Mouse (Mus musculus): Measurements from ENCODE around the gene Smg6. TPM values are rescaled to one million over a fixed set of nuclear protein-coding genes. Genes with fewer than 3 reads are reported as not detected.

Gene Smg6
- total RNA-seq, 2 experiments from 2014 or later, result 11.9 to 12.4 TPM

DNA sequence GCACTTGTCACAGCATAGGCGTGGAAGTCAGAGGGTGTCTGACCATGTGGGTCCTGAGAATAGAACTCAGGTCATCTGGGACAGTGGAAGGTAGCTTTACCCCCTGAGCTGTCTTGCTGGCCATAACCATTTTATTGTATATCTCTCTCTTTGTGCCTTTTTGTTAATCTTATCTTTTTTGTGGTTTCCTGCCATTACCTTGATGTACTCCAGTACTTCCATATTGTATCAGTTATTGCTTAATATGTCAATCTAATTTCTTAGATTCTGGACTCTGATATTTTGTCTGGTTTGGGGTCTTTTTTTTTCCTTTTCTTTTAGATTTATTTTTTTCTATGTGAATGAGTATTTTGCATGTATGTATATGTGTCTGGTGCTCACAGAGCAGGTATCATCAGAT lies 138.6 kb downstream of the Smg6 start:
- Histone ChIP-seq H3K4me3 (no peak overlapping the region), H3K27ac (no peak overlapping the region)
- no peak for DNase-seq
- intact Hi-C loops (cut with DNase I), result no loop called here
- no peak for TF ChIP-seq CTCF (IDR thresholded peaks at IDR 0.05)

- no peak for DNase-seq
- no peak for TF ChIP-seq CTCF (IDR thresholded peaks at IDR 0.05)
- Histone ChIP-seq H3K27ac (no peak overlapping the region), H3K4me3 (no peak overlapping the region)
- intact Hi-C loops (cut with DNase I), result no loop called here
Observed at GRCm38 (mm10) chr11:75071352-75071751, 145.7 kb downstream of the Smg6 start.

DNA sequence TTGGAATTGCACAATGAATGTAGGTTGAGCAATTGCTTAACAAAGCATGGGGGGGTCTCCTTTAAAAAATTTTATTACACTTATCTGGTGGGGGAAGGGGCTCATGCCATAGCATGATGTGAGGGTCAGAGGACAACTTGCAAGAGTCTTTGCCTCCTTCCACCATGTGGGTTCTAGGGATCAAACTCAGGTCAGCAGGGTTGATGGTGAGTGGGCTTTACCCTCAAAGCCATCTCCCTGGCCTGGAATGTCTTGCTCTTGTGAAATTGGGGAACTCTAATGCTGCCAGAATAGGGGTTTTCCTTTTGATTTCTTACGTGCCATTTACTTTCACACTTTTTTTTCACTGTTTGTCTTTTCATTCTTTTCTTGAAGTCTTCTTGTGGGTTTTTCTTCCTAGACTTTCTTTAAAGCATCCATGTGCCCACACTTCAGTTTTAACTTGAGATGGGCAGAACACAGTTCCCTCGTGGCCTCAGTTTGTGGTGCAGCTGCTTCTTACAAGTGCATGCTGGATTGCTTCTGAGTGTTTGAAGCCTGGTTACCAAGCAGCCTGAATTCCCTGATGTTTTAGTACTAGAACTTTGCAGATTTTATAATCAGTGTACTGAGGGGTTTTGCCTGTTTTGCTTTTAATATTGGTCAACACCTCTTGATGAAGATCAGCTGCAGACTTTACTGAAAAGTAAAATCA lies 147.5 kb downstream of the Smg6 start:
- no peak for DNase-seq
- TF ChIP-seq CTCF (IDR thresholded peaks at IDR 0.05), result no peak
- Histone ChIP-seq H3K27ac (peak overlapping the region; percentile 71), H3K4me3 (no peak overlapping the region)
- intact Hi-C loops (cut with DNase I), result no loop called here

GRCm38 (mm10) chr11:75073696-75074095 lies 148.1 kb downstream of the Smg6 start:
- peak overlapping the region; percentile 71 for H3K27ac ChIP-seq
- no peak for DNase-seq
- intact Hi-C loops (cut with DNase I), result no loop called here
- TF ChIP-seq CTCF (IDR thresholded peaks at IDR 0.05), result no peak
- no peak overlapping the region for H3K4me3 ChIP-seq

DNA sequence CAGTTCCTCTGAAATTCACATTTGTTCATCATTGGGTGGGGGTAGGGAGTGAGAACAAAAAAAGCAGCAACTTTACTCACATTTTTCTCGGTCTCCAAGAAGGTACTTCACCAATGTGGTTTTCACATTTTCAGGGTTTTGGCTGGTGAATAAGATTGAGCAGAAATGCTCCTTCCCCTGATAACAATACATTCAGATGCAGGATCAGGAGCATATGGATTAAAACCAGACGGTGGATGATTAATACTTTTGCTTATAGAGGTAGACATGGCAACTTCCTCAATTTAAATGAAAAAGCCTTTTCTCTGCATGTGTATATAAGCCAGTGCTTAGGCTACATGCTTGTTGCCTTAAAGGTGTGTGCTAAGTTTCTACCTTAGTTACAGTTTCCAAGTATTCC lies 148.9 kb downstream of the Smg6 start:
- no peak for DNase-seq
- TF ChIP-seq CTCF (IDR thresholded peaks at IDR 0.05), result no peak
- intact Hi-C loops (cut with DNase I), result no loop called here
- Histone ChIP-seq H3K4me3 (no peak overlapping the region), H3K27ac (peak overlapping the region; percentile 71)

- DNase-seq, result no peak
- Histone ChIP-seq H3K27ac (peak overlapping the region; percentile 38; the same call in 1 of the 2 replicates), H3K4me3 (no peak overlapping the region)
- intact Hi-C loops (cut with DNase I), result no loop called here
- TF ChIP-seq CTCF (IDR thresholded peaks at IDR 0.05), result no peak
Observed at GRCm38 (mm10) chr11:75078616-75079015, 153.0 kb downstream of the Smg6 start.

- no peak for TF ChIP-seq CTCF (IDR thresholded peaks at IDR 0.05)
- intact Hi-C loops (cut with DNase I), result no loop called here
- no peak for DNase-seq
- Histone ChIP-seq H3K4me3 (no peak overlapping the region), H3K27ac (no peak overlapping the region)
Observed at GRCm38 (mm10) chr11:75083031-75083430, 157.4 kb downstream of the Smg6 start.

- H3K27ac ChIP-seq, result no peak overlapping the region
- TF ChIP-seq CTCF (IDR thresholded peaks at IDR 0.05), result no peak
- H3K4me3 ChIP-seq, result no peak overlapping the region
- intact Hi-C loops (cut with DNase I), result no loop called here
- peak; percentile 56 for DNase-seq
Observed at GRCm38 (mm10) chr11:75092159-75092558, 166.5 kb downstream of the Smg6 start.

GRCm38 (mm10) chr11:75092656-75093055 lies 167.0 kb downstream of the Smg6 start:
- peak; percentile 60 for DNase-seq
- Histone ChIP-seq H3K4me3 (no peak overlapping the region), H3K27ac (0 out of 2 replicates have a peak overlapping the region, but pooled peaks have one; percentile 6)
- intact Hi-C loops (cut with DNase I), result no loop called here
- TF ChIP-seq CTCF (IDR thresholded peaks at IDR 0.05), result no peak

DNA sequence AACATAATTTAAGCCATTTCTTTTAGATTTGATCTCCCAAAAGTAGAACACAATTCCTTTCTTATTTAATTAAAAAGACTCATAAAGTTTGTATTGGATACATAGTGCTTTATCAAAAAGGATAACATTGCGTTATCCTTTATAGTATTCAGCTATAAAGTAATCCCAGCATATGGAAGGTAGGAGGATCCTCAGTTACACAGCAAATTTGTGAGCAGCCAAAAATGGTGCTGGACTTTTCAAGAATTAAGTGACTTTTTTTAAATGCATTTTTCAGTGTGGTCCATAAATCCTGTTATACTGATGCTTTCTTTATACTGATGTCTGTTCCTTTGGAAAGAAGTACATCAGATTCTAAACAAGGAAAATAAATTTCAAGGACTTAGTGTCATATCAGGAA lies 169.1 kb downstream of the Smg6 start:
- H3K27ac ChIP-seq, result no peak overlapping the region
- TF ChIP-seq CTCF (IDR thresholded peaks at IDR 0.05), result no peak
- intact Hi-C loops (cut with DNase I), result no loop called here
- DNase-seq, result no peak
- no peak overlapping the region for H3K4me3 ChIP-seq

DNA sequence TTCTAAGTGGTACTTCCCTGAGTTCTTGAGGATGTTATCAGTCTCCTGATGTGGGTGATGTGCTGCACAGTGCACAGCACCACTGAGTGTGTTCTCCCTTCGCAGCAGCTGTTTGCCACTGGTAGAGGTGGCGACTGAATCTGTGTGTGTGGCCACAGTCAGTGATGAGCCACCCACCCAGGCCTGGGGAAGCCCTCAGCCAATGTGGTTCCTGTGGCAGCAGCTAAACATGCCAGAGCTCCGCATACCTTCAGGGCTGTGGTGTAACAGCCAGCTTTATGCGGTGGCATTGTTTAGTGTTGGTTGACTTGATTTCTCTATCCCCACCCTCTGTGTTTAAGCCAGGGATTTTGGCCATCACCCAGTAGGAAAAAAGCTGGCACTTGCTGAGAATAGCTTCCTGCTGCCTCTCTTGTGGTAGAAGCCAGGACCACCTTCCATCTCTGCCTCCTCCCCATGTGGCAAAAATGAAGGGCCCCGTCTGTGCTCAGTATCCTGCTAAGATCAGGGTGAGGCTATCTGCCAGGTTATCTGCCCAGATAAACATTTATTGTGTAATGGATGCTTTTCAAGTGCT lies 177.2 kb downstream of the Smg6 start:
- intact Hi-C loops (cut with DNase I), result no loop called here
- TF ChIP-seq CTCF (IDR thresholded peaks at IDR 0.05), result no peak
- Histone ChIP-seq H3K27ac (peak overlapping the region; percentile 57), H3K4me3 (no peak overlapping the region)
- DNase-seq, result peak; percentile 19

GRCm38 (mm10) chr11:75106614-75107013 lies 181.0 kb downstream of the Smg6 start:
- Histone ChIP-seq H3K27ac (no peak overlapping the region), H3K4me3 (no peak overlapping the region)
- DNase-seq, result no peak
- no peak for TF ChIP-seq CTCF (IDR thresholded peaks at IDR 0.05)
- intact Hi-C loops (cut with DNase I), result no loop called here

- no peak for DNase-seq
- TF ChIP-seq CTCF (IDR thresholded peaks at IDR 0.05), result no peak
- intact Hi-C loops (cut with DNase I), result no loop called here
- no peak overlapping the region for H3K4me3 ChIP-seq
- H3K27ac ChIP-seq, result no peak overlapping the region
Observed at GRCm38 (mm10) chr11:75108909-75109308, 183.3 kb downstream of the Smg6 start.

DNA sequence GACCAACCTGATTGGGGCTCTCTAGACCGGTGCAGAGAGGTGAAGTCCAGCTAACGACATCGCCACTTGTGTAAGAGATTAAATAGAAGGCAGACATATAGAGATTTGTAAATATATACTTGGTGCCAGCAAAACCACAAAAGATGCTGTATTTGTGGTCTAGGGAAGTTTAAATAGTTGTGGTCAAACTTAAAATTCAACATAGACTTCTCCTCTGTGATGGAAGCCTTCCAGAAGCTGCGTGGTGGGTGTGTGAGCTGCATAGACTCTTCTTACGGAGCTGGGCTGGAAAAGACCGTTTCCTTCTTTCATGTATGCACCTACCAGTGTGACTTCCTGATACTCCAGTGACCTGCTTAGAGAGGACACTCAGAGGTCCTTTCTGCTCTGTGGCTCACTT lies 190.8 kb downstream of the Smg6 start:
- DNase-seq, result no peak
- intact Hi-C loops (cut with DNase I), result no loop called here
- Histone ChIP-seq H3K4me3 (no peak overlapping the region), H3K27ac (no peak overlapping the region)
- no peak for TF ChIP-seq CTCF (IDR thresholded peaks at IDR 0.05)

Measured in gastrocnemius, adult 2 months (tissue).